Mouse (Mus musculus): ENCODE data around the gene Vkorc1l1.

GRCm38 (mm10) chr5:129895198-129896088, 46.3 kb upstream of the Vkorc1l1 start, which contains the start of gene Zbed5:
- TF ChIP-seq POLR2A (IDR thresholded peaks at IDR 0.05; ENCODE audit: extremely low read depth, insufficient read depth, low read length) (no peak), CTCF (IDR thresholded peaks at IDR 0.05; ENCODE audit: low read depth, low read length) (no peak)
